Mouse (Mus musculus) testis, adult 10 weeks (tissue): Measurements from ENCODE around the gene Cyp2c69. TPM values are rescaled to one million over a fixed set of nuclear protein-coding genes. Genes with fewer than 3 reads are reported as not detected.

Experiments
- polyA plus RNA-seq: library from polyadenylated mRNA; stranded (reverse); fragments of 350-450 nt; fragmentation: Illumina TruSeq; extraction: RNeasy Lipid Tissue Mini Kit (QIAGEN cat#74804); gene quantifications from one replicate; pipeline ENCODE4 v1.2.3, GENCODE M21; 2014; ENCODE audit warnings: low read depth, low replicate concordance

The Cyp2c69 gene
- not detected for polyA plus RNA-seq

DNA sequence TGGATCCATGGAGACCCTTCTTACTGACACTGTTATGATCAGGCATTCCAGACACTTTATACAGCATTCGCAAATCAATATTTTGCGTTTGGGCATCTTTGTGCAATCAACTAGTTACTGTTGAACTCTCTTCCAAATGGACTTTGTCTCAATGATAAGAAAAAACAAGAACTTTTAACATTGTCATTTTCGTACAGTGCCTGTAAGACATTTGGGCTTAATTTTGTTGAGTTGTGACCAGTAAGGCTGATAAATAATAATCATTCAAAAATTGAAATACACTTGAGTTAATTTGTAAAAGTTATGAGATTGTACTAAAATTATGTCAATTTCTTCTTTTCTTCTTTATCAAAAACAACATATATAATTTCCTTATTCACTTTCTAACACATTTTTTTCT is at the start of gene Cyp2c69:
Gene Cyp2c69, minus strand, starts transcription at position 101 of the 400 bp plus-strand sequence.

DNA sequence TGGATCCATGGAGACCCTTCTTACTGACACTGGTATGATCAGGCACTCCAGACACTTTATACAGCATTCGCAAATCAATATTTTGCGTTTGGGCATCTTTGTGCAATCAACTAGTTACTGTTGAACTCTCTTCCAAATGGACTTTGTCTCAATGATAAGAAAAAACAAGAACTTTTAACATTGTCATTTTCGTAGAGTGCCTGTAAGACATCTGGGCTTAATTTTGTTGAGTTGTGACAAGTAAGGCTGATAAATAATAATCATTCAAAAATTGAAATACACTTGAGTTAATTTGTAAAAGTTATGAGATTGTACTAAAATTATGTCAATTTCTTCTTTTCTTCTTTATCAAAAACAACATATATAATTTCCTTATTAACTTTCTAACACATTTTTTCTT is 73.9 kb downstream of the Cyp2c69 start, which contains the start of gene Cyp2c40:
Gene Cyp2c40, minus strand, starts transcription at position 101 of the 400 bp plus-strand sequence.

Other genes starting within 250 kb of the Cyp2c69 start
- gene Cyp2c67, start 237.7 kb downstream of the Cyp2c69 start, polyA plus RNA-seq: not detected
- gene Cyp2c68, start 145.7 kb downstream of the Cyp2c69 start, polyA plus RNA-seq: 0.24 TPM
- gene Cyp2c40, start 74.0 kb downstream of the Cyp2c69 start, polyA plus RNA-seq: 0.11 TPM
- 0.25 TPM for gene Cyp2c37, start 105.6 kb upstream of the Cyp2c69 start, polyA plus RNA-seq
- 0.15 TPM for gene Cyp2c54, start 187.0 kb upstream of the Cyp2c69 start, polyA plus RNA-seq
- 0.14 TPM for gene Cyp2c50, start 202.9 kb upstream of the Cyp2c69 start, polyA plus RNA-seq